Mouse (Mus musculus): ENCODE measurements around the gene Fitm2.

The Fitm2 gene

DNA sequence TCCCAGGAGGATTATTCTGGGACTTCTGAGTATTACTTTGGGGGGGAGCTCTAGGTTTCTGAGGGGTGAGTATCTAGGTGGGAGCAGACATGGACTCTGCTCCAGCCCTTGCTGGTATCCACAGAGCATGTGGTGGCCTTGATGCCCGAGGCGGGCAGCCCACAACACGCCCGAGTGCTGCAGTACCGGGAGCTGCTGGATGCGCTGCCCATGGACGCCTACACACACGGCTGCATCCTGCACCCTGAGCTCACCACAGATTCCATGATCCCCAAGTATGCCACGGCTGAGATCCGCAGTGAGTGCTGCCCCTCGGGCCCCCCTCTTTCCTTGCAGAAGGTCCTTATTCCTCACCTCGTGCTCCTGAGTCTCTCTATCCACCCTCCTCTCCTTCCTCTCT lies 25.1 kb downstream of the Fitm2 start:
- TF ChIP-seq GATA4 (IDR thresholded peaks at IDR 0.05; ENCODE audit: insufficient replicate concordance, low read length) = no peak

DNA sequence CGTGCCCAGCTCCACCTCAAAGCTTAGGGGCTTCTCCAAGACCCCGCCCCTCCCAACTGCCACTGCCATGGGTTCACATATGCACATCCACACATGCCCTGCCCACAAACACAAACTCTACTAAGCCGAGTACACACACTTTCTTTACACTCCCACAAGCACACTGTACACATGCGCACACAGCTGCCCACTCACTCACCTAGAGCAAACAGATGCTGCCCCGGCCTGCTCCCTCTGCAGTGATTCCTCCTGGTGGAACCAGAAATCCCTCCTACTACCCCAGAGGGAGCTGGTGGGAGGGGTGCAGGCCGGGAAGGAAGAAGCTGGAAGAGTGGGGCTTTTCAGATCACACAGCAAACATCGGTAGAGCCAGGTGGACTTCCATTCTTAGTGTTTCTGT lies 28.4 kb downstream of the Fitm2 start:
- TF ChIP-seq GATA4 (IDR thresholded peaks at IDR 0.05; ENCODE audit: insufficient replicate concordance, low read length) = no peak

DNA sequence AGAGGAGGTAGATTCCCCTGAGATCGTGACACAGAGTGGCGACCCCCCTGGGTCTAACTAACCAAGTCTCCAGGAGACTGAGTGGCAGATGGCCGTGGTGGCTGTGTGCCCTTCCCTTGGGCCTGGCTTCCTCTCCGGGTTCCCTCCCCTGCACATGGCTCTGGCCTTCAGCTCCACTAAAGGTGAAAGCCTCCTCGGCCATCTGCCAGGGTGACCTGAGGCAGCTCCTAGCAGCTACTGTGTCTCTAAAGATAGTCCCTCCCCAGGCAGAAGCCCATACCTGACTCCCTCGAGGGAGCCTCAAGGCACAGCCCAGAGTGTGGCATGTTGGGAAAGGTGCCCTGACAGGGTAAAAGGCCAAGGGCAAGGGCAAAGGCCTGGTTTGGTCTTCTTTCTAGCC lies 28.9 kb downstream of the Fitm2 start:
- TF ChIP-seq GATA4 (IDR thresholded peaks at IDR 0.05; ENCODE audit: insufficient replicate concordance, low read length) = no peak

DNA sequence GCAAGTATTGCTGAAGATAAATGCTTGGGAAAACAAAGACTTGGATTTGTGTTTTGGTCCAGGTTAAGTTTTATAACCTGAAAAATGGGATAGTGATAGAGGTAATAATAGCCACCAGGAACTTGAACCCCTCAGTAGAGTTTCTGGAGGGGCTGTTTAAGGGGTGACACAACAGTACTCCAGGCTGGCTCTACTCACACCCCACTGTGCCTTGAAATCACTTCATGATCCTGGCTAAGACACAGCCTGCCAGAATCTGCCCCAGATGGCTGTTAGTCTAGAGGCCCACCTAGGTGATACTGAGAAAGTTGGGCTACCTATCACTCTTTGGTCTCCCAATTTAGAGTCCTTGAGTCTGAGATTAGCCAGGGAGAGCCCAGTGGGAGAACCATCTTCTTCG lies 32.9 kb downstream of the Fitm2 start:
- no peak for TF ChIP-seq GATA4 (IDR thresholded peaks at IDR 0.05; ENCODE audit: insufficient replicate concordance, low read length)

DNA sequence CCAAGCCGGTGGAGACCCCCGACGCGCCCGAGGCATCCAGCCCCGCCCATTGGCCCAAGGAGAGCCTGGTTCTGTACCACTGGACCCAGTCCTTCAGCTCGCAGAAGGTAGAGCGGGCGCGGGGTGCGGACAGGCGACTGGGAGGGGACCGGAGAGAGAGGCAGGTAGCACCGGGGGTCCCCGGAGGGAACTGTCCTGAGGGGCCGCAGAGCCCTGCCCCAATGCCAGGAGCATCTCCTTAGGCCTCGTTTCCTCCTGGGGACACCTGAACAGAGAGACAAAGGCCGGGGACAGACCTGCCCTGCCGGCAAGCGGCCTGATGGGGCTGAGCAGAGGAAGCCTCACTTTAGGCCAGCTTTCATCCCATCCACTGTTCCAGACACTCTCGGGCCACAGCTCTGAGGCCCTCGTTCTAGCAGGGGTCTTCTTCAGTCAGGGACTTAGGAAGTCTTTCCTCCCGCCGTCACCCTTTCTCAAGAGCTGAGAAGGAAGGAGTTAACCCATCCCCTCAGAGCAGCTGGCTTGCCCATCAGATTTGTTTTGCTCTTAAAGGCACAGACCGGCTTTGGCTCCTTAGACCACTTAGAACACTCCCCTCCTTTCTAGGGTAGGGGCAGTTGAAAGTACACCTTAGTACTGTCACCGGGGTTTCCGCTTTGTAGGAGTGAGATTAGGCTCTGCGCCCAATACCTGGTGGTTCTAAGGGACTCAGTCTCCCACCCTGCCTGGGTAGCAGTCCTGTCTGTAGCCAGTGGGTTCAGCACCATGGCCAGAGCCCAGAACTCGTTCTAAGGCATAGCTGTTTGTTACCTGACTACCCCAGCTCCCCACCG lies 33.6 kb downstream of the Fitm2 start:
- no peak for TF ChIP-seq GATA4 (IDR thresholded peaks at IDR 0.05; ENCODE audit: insufficient replicate concordance, low read length)

DNA sequence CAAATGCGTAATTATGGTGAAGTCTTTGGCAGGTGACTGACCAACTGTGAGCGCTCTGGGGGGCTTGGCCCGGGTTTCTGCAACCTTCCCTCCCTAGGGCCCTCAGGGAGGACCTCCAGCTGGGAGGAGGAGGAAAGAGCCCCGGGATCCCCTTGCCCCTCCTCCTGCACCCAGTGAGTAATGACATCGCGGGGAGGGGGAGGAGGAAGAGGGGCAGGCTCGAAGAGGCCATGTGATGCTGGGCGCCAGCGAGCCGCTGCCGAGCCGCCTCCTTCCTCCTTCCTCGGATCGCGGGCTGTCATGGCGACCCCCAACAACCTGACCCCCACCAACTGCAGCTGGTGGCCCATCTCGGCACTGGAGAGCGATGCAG lies 34.2 kb downstream of the Fitm2 start, which contains the start of gene Gdap1l1:
Gene Gdap1l1 (plus strand): TSS at position 231 of the 373 bp plus-strand sequence.
- no peak for TF ChIP-seq GATA4 (IDR thresholded peaks at IDR 0.05; ENCODE audit: insufficient replicate concordance, low read length)

DNA sequence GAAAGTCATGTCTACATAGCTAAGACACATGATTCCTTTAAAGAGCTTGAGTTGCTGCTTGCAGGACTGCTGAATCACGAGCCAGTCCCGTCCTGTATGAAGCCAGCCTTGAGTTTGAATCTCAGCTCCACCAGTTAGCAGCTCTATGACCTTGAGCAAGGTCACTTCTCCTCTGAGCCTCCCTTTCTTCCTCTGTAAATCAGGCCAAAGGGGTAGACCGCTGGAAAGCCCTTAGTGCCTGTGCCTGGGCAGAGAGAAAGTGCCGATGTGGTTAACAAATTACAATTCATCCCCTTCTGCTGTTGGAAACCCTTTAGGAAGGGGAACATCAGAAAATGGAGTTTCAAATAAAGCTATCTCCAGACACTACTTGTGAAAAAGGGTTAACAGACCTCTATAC lies 34.6 kb downstream of the Fitm2 start:
- no peak for TF ChIP-seq GATA4 (IDR thresholded peaks at IDR 0.05; ENCODE audit: insufficient replicate concordance, low read length)

DNA sequence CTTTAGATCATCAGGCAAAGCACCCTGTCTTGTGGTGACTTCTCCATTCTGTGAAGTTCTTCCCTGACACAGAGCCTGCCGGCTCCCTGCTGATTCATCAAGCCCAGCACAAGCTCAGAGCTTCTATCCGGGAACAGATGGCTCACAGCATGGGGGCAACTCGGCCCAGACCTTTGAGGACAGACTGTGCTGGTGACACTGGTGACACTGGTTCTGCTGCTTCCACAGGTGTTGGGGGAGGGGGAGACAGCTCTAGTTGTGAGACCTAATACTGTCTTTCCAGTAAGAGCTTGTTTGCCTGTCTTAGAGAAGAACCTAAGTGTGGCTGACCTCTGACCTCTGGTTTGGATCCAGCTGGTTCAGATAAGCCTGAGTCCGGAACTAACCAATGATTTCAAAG lies 38.5 kb downstream of the Fitm2 start:
- no peak for TF ChIP-seq GATA4 (IDR thresholded peaks at IDR 0.05; ENCODE audit: insufficient replicate concordance, low read length)

DNA sequence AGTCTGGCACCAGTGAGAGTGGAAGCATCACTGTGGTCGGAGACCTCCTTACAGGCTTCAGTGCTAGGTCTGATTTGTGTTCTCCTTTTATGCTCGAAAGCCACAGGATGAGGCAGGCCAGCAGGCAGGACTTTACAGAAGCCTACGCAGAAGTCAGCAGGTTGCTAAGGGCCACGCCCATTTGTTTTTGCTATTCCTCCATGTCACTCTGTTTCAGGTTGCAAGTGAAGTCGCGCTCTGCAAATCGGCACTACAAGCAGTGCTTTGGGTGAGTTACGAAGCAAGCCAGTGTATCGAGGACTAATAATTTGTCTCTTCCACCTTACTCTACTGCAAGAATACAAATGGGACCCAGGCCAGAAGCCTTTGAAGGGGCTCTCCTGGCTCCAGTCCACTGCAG lies 41.1 kb downstream of the Fitm2 start:
- TF ChIP-seq GATA4 (IDR thresholded peaks at IDR 0.05; ENCODE audit: insufficient replicate concordance, low read length) = no peak

DNA sequence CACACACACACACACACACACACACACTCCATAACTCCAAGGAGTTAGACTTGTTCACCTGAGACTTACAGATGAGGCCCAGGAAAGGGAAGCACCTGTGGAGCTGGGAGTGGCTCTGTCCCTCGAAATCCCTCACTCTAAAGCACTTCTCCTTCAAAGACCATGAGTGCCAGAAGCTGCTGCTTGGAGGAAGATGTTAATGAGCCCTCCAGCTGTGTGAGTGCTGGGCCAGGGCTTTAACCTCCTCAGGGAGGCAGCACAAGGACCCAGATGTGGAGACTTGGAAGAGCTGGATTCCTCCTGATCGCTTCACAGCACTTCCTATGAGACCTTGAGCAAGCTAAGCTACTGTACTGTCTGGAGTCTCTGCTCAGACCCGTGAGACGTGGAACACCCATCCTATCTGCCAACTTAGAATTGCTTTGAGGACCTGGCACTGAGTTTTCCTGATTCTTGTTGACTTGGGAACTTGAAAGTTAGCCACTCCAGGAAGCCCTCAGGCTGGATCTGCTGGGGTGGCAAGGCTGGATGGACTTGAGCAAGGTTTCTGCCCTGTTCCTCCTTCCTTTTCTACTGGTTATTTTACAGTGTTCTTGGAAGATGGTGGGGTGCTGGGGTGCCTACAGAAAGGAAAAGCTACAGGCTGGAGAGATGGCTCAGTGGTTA lies 44.0 kb downstream of the Fitm2 start:
- TF ChIP-seq GATA4 (IDR thresholded peaks at IDR 0.05; ENCODE audit: insufficient replicate concordance, low read length) = no peak

DNA sequence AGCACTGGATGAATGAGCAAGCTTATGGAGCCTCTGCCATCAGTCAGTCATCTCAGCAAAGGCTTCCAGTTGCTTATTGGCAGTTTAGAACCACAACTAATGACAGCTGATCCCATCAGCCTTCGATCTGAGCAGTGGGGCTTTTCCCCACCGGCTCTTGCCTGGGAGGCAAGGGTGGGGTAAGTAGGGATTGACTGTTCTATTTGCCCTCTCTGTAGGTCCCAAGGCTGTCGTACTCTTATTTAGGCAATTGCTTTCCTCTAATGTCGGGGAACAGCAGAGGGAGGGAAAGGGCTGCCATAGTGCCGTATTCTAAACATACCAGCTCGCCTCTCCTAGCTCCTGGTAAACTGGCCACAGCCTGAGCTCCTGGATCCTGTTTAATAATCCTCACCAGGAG lies 47.8 kb downstream of the Fitm2 start, which contains the start of gene Oser1:
Gene Oser1 (minus strand): TSS at position 101 of the 400 bp plus-strand sequence.
- no peak for TF ChIP-seq GATA4 (IDR thresholded peaks at IDR 0.05; ENCODE audit: insufficient replicate concordance, low read length)

DNA sequence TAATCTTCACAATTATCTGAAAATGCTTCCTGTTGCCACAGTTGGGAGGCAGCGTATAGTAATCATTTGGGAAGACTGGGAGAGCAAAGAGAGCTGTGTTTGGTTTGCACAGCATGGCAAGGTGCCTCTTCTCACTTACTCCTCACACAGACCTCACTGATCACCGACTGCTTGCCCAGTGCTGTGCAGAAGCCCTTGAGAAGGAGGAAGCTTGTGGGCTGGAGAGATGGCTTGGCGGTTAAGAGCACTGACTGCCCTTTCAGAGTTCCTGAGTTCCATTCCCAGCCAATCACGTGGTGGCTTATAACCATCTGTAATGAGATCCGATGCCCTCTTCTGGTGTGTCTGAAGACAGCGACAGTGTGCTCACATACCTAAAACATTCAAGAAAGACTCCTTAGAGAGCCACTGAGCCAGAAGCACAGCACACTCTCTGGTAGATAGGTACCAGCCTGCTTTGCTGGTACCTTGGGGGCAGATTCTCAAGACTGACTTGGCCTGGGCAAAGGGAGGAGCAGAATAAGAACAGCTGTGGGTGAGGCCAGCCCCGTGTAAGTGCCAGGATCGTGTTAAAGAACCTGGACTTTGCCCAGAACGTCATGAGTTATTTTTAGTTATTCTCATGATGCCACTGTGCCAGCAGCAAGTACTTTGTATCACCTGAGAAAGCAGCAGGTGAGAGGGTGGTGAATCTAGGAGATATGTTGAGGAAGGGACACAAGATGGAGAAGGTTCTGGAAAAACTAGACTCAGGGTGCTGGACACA lies 49.4 kb downstream of the Fitm2 start:
- TF ChIP-seq GATA4 (IDR thresholded peaks at IDR 0.05; ENCODE audit: insufficient replicate concordance, low read length) = no peak

DNA sequence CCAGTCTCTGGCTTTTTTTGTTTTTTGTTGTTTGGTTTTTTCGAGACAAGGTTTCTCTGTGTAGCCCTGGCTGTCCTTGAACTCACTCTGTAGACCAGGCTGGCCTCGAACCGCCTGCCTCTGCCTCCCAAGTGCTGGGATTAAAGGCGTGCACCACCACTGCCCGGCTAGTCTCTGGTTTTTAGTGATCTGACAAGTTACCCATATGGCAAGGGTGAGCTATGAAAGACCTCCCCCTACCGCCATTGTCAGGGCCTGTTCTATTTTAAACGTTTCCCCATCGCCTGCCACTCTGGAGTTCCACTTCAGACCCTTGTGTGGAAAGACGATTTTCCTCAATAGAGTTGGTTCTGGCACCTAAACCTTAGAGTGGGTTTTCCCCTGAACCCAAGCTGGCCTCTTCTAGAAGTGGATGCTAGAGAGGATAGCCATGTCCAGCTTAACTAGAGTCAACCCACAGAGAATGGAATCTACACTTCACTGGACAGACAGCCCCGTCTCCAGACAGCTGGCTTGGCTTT lies 52.0 kb downstream of the Fitm2 start:
- no peak for TF ChIP-seq GATA4 (IDR thresholded peaks at IDR 0.05; ENCODE audit: insufficient replicate concordance, low read length)

DNA sequence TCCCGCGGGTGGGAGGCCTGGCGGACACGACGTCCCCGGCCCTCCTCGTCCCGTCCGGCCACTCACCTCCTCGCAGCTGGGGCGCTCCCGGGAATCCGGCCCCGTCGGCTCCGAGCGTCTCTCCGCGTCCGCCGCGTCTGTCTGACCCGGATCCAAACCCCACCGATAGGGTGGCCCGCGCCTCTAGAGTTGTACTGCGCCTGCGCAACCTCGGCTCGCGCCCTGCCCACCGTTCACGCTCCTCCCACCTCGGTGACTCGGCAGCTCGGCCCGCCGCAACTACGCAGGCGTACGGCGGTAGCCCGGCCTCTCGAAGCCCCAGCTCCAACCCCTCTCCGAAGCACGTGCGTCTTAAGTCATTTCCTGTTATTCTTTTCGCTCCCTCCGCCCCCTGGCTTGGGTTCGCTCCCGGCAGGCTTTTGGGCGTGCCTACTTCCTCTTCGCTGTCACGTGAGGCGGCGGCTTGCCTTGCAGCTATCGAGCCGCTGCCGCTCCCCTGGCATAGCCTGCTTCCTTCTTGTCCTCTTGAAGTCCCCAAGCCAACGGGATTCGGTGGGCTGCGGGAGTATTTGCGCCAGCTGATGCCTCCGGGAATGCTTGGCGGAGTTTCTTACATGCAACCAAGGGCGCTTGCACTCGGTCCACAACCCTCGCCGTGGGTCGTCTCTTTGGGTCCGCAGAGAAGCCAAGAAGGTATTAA lies 52.9 kb downstream of the Fitm2 start:
- TF ChIP-seq GATA4 (IDR thresholded peaks at IDR 0.05; ENCODE audit: insufficient replicate concordance, low read length) = peak; percentile 22; the same call in 1 of the 2 replicates

DNA sequence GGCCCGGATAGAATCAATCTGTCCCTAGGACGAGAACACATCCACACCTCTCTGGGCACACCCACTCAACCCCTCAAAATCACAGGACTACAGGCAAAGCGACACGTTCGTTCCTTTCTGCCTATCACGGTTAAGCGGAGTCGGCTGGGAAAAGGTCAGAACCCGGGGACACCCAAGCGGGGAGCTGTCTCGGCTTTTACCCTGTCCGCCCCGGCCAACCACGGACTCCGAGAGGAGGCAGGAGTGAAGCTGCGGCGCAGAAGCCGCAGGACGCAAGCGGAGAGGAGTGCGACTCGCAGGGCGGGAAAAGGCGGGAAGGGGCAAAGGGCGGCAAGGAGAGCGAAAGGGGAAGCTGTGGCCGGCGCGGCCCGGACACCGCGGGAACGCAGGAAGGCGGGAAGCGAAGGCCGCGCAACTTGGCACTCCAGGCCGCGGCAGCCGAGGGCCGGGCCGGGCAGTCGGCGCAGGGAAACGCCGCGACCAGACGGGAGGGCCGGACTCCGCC lies 53.5 kb downstream of the Fitm2 start:
- no peak for TF ChIP-seq GATA4 (IDR thresholded peaks at IDR 0.05; ENCODE audit: insufficient replicate concordance, low read length)
